Mouse (Mus musculus) cortical plate, adult 2 months (tissue): ENCODE measurements around the gene Gng3.

Experiments used
- CTCF ChIP-seq: fragments of 200-500 bp; IDR thresholded peaks from 2 replicates; pipeline ENCODE4 v1.5.1; 2011; ENCODE audit warnings: mild to moderate bottlenecking, control low read depth, low read length; ENCODE audit not compliant: insufficient read depth; ENCODE audit errors: extremely low read depth
- POLR2A ChIP-seq: fragments of 200-500 bp; IDR thresholded peaks from 2 replicates; pipeline ENCODE4 v1.6.1; 2011; ENCODE audit warnings: mild to moderate bottlenecking, low read length, control low read depth; ENCODE audit not compliant: insufficient read depth; ENCODE audit errors: extremely low read depth

- no peak for TF ChIP-seq CTCF
- no peak for TF ChIP-seq POLR2A
Observed at GRCm38 (mm10) chr19:8842961-8843360, 4.0 kb upstream of the Gng3 start.
